Mouse (Mus musculus) stomach, embryonic 15.5 days (tissue): ENCODE results near the gene Bcl7b. TPM values are rescaled to one million over a fixed set of nuclear protein-coding genes. Genes with fewer than 3 reads are reported as not detected.
"Not testable (repeated sequence)": the region's sequence is repeated elsewhere in the genome, so short reads cannot be mapped to it uniquely, and the experiment has no call there.

Experiments
- ATAC-seq: fragments of 200-750 bp; cut with Nextera tagmentation; 2 replicates; pipeline ENCODE4 v1.8.0; 2017; ENCODE audit warnings: low read depth, moderate number of reproducible peaks, moderate TSS enrichment; ENCODE audit not compliant: insufficient read depth, low FRiP score
- H3K27ac ChIP-seq: fragments of 300-500 bp; sonication (generic); 2 replicates; pipeline ENCODE4 v1.5.1; 2015; ENCODE audit warnings: mild to moderate bottlenecking, inconsistent platforms
- H3K27me3 ChIP-seq: fragments of 300-500 bp; sonication (generic); replicated peaks from 2 replicates; pipeline ENCODE4 v1.6.1; 2015; ENCODE audit warnings: inconsistent platforms
- H3K36me3 ChIP-seq: fragments of 300-500 bp; sonication (generic); 2 replicates; pipeline ENCODE4 v1.6.1; 2015; ENCODE audit warnings: inconsistent platforms
- H3K4me1 ChIP-seq: fragments of 300-500 bp; sonication (generic); 2 replicates; pipeline ENCODE4 v1.6.1; 2015; ENCODE audit warnings: inconsistent platforms
- H3K4me2 ChIP-seq: fragments of 300-500 bp; sonication (generic); 2 replicates; pipeline ENCODE4 v1.6.1; 2015; ENCODE audit warnings: mild to moderate bottlenecking, inconsistent platforms
- H3K4me3 ChIP-seq: fragments of 300-500 bp; sonication (generic); replicated peaks from 2 replicates; pipeline ENCODE4 v1.5.1; 2015; ENCODE audit warnings: inconsistent platforms
- H3K9ac ChIP-seq: fragments of 300-500 bp; sonication (generic); 2 replicates; pipeline ENCODE4 v1.6.1; 2015; ENCODE audit warnings: inconsistent platforms
- H3K9me3 ChIP-seq: fragments of 300-500 bp; sonication (generic); 2 replicates; pipeline ENCODE4 v1.6.1; 2016; ENCODE audit warnings: inconsistent platforms
- WGBS: fragments of 180-500 bp; shearing (Covaris S2); methylation state at CpG from one replicate; pipeline ENCODE4 v1.1.7; 2015; 5-methylcytosine and 5-hydroxymethylcytosine counted together
- microRNA-seq: library from miRNA; unstranded; fragments of <30 nt; microRNA quantifications from one replicate; pipeline ENCODE4, GENCODE M21; 2016
- polyA plus RNA-seq: library from polyadenylated mRNA; unstranded; fragments of >200 nt; fragmentation: Nextera tagmentation; extraction: Ambion mirVana; gene quantifications from 2 replicates; pipeline ENCODE4 v1.2.1, GENCODE M21; 2015

Gene Bcl7b
- polyA plus RNA-seq, 1 experiment from 2014 or later, result 56.0 TPM

GRCm38 (mm10) chr5:135222066-135222465, 54.0 kb downstream of the Bcl7b start:
- H3K36me3 ChIP-seq, result peaks cover 64% of the 10 kb centered on the region
- no peak overlapping the region for H3K27ac ChIP-seq
- H3K9me3 ChIP-seq, result no peaks in the 10 kb centered on the region
- no peaks in the 10 kb centered on the region for H3K4me1 ChIP-seq
- H3K27me3 ChIP-seq, result no peaks in the 10 kb centered on the region
- WGBS, result 92% methylated on average over 7 of the region's 7 CpGs
- no peak overlapping the region for H3K9ac ChIP-seq
- no peak overlapping the region for H3K4me3 ChIP-seq
- no peak overlapping the region for H3K4me2 ChIP-seq
- no peak for ATAC-seq

GRCm38 (mm10) chr5:135224169-135224568, 56.1 kb downstream of the Bcl7b start:
- H3K4me2 ChIP-seq, result no peak overlapping the region
- no peak overlapping the region for H3K27ac ChIP-seq
- no peak for ATAC-seq
- no peaks in the 10 kb centered on the region for H3K4me1 ChIP-seq
- no peak overlapping the region for H3K4me3 ChIP-seq
- peaks cover 66% of the 10 kb centered on the region for H3K36me3 ChIP-seq
- 94% methylated on average over 3 of the region's 3 CpGs for WGBS
- no peak overlapping the region for H3K9ac ChIP-seq
- H3K9me3 ChIP-seq, result no peaks in the 10 kb centered on the region
- no peaks in the 10 kb centered on the region for H3K27me3 ChIP-seq

- H3K9me3 ChIP-seq, H3K4me2 ChIP-seq, ATAC-seq, H3K27me3 ChIP-seq, H3K27ac ChIP-seq, H3K4me1 ChIP-seq, H3K4me3 ChIP-seq, H3K9ac ChIP-seq: not testable (repeated sequence)
- peaks cover 68% of the 10 kb centered on the region for H3K36me3 ChIP-seq
- 95% methylated on average over 4 of the region's 4 CpGs for WGBS
These were observed 57.8 kb downstream of the Bcl7b start for GRCm38 (mm10) chr5:135225879-135226278.

DNA sequence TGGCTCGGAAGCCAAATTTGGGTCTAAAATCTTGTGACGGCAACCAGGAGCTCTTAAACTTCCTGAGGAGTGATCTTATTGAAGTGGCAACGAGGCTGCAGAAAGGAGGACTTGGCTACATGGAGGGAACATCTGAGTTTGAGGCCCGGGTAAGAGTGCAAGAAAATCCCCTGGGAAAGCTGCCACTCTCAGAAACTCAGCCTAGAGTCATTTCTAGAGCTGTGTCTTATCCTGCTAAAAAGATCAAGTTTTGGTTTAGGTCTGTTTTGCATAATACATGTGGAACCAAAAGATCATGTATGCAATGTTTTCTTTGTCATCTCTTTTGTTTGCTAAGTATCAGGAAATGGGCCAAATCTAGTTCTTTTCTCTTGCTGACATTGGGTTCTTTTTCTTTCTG, 62.1 kb downstream of the Bcl7b start:
- no peak for ATAC-seq
- Histone ChIP-seq H3K27me3 (no peaks in the 10 kb centered on the region), H3K9me3 (no peaks in the 10 kb centered on the region), H3K4me1 (no peaks in the 10 kb centered on the region), H3K4me3 (no peak overlapping the region), H3K36me3 (peaks cover 73% of the 10 kb centered on the region), H3K9ac (no peak overlapping the region), H3K4me2 (no peak overlapping the region), H3K27ac (no peak overlapping the region)
- WGBS, result 90% methylated on average over 4 of the region's 4 CpGs

Small RNA genes lying within 50 kb of the gene (microRNA-seq; reads per million reads assigned to microRNA genes)
- gene Gm25315, result not detected

Other genes starting within 250 kb of the Bcl7b start
- 20.9 and 21.0 TPM in 2 replicates for gene Mettl27, start 235.9 kb upstream of the Bcl7b start, polyA plus RNA-seq
- 54.5 and 58.6 TPM in 2 replicates for gene Cldn4, start 221.3 kb upstream of the Bcl7b start, polyA plus RNA-seq
- gene Cldn3, start 182.1 kb upstream of the Bcl7b start, polyA plus RNA-seq, result 120 and 147 TPM in 2 replicates
- gene Abhd11, start 159.1 kb upstream of the Bcl7b start, polyA plus RNA-seq, result 70.9 and 78.9 TPM in 2 replicates
- gene Stx1a, start 144.8 kb upstream of the Bcl7b start, polyA plus RNA-seq, result 11.8 and 12.3 TPM in 2 replicates
- gene Dnajc30, start 104.1 kb upstream of the Bcl7b start, polyA plus RNA-seq, result 28.9 and 33.5 TPM in 2 replicates
- gene Bud23, start 103.3 kb upstream of the Bcl7b start, polyA plus RNA-seq, result 98.6 and 112 TPM in 2 replicates
- 7.3 and 7.6 TPM in 2 replicates for gene Vps37d, start 90.0 kb upstream of the Bcl7b start, polyA plus RNA-seq
- gene Mlxipl, start 78.4 kb upstream of the Bcl7b start, polyA plus RNA-seq, result 5.8 and 7.5 TPM in 2 replicates
- 20.9 and 27.0 TPM in 2 replicates for gene Tbl2, start 18.6 kb upstream of the Bcl7b start, polyA plus RNA-seq
- gene Baz1b, start 19.0 kb downstream of the Bcl7b start, polyA plus RNA-seq, result 37.3 and 40.1 TPM in 2 replicates
- gene Fzd9, start 82.9 kb downstream of the Bcl7b start, polyA plus RNA-seq, result 0.90 and 1.4 TPM in 2 replicates
- 0.41 and 0.83 TPM in 2 replicates for gene Fkbp6, start 181.8 kb downstream of the Bcl7b start, polyA plus RNA-seq
- gene Trim50, start 185.0 kb downstream of the Bcl7b start, polyA plus RNA-seq, result 0.37 and 0.83 TPM in 2 replicates
- 29.0 and 32.0 TPM in 2 replicates for gene Nsun5, start 201.7 kb downstream of the Bcl7b start, polyA plus RNA-seq
- gene Pom121, start 226.3 kb downstream of the Bcl7b start, polyA plus RNA-seq, result 11.2 and 11.4 TPM in 2 replicates